Mouse (Mus musculus): ENCODE results near the gene Odaph.
"Not testable (repeated sequence)": the region's sequence is repeated elsewhere in the genome, so short reads cannot be mapped to it uniquely, and the experiment has no call there.

Gene Odaph

GRCm38 (mm10) chr5:91987236-91987635 is at the start of gene Odaph:
Odaph (plus strand) TSS chr5:91987475.
- in situ Hi-C loops (cut with MboI, MseI) = loop anchor here (10.0 kb wide), 1 partner anchor 822 kb away; no protein-coding TSS in a partner anchor

DNA sequence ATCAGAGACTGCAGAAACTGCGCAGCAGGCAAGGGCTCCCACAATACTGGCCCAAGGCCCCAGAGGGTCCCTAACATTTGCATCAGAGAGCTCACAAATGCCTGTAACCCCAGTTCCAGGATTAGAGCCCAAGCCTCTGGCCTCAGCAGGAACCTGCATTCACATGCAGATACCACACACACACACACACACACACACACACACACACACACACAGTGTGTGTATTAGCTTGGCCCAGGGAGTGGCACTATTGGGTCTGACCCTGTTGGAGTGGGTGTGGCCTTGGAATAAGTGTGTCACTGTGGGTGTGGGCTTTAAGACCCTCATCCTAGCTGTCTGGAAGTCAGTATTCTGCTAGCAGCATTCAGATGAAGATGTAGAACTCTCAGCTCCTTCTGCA is 41.7 kb upstream of the Odaph start:
- in situ Hi-C loops (cut with MboI, MseI) = not testable (repeated sequence)

GRCm38 (mm10) chr5:91947008-91947407 is 40.3 kb upstream of the Odaph start:
- in situ Hi-C loops (cut with MboI, MseI) = no loop called here

GRCm38 (mm10) chr5:91949441-91949840 is 37.8 kb upstream of the Odaph start:
- in situ Hi-C loops (cut with MboI, MseI) = no loop called here

DNA sequence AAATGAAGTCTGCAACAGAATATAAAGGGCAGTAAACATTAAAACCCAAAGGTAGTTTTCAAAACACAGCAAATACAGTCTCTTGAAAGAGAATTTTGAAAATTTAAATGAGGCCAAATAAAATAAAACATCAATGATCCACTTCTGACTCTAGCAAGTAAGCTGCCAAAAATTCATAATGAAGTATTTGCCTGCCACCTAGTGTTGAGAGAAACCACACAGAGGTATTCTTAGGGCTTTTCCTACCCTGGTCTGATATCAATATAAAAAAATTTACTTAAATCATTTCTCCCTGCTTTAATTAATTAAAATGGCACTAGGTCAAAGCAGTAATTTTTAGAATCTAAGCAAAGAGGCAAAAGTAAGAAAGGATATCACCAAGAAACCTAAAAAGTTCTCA is 35.9 kb upstream of the Odaph start:
- in situ Hi-C loops (cut with MboI, MseI) = no loop called here

DNA sequence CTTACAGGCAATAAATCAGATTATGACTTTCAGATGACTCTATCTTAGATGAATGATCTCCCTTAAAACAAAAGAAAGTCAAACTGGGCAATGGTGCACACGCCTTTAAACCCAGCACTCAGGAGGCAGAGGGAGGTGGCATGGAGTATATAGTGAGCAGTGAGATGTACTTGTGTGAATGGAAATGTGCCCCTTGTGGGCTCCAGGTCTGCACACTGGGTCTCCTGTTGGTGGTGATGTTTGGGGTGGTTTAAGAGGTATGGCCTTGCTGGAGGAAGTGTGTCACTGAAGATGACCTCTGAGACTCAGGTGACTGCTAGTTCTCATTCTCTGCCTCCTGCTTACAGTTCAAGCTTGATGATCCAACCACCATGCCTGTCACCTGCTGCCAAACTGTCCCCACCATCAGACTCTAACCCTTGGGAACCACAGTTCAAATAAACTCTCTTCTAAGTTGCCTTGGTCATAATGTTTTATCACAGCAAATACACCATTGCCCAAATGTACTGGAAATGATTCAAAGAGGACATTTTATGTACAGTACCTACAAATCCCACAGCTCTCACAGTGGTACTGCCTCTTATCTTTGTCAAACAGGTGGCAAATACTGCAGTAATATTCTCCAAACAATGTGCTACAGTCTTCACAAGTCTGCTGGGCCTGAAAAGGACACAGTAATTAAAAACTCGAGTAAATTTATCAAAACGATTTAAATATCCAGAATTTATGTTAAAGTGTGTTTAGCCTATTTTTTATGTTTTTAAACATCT is 30.1 kb upstream of the Odaph start:
- in situ Hi-C loops (cut with MboI, MseI) = no loop called here

DNA sequence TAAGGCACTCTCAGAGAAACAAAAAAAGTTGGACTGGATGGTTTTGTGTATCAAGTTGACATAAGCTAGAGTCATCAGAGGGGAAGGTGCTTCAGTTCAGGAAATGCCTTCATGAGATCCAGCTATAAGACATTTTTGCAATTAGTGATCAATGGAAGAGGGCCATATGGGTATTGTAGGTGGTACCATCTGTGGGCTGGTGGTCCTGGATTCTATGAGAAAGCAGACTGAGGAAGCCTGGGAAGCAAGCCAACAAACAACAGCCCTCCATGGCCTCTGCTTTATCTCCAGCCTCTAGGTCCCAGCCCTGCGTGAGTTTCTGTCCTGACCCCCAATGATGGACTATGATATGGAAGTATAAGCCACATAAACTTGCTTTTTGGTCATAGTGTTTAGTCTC is 28.2 kb upstream of the Odaph start:
- in situ Hi-C loops (cut with MboI, MseI) = no loop called here

GRCm38 (mm10) chr5:91959986-91960385 is 27.3 kb upstream of the Odaph start:
- in situ Hi-C loops (cut with MboI, MseI) = no loop called here

DNA sequence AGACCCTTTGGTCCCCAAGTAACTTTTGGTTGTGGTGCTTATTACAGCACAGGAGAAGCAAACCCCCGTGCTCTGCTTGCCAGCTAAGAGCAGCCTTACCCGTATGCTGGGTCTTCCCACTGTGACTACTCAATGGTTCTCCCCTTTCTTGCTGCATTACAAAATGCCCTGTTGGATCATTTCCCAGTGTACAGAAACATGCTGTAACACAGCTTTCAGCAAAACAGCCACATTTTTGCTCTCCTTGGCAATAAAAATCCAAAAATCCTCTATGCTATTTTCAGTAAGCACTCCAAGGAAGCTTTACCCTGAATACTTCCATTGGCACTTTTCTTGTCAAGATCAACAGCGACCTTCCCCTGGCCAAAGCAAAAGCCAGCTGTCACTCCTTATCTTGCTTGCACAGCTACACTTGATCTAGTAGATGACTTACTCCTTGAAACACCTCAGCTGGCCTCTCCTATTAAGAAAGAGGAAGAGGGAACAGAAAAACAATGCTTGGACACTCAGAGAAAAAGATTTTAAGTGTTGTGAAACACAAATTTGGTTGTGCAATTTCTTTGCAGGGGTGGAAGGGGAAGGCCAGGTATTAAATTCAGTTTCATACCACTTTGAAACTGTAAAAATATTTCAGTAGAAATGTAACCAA is 26.5 kb upstream of the Odaph start:
- in situ Hi-C loops (cut with MboI, MseI) = no loop called here

- in situ Hi-C loops (cut with MboI, MseI) = no loop called here
These were observed 25.9 kb upstream of the Odaph start for GRCm38 (mm10) chr5:91961370-91961769.

GRCm38 (mm10) chr5:91962259-91962638 is 25.0 kb upstream of the Odaph start:
- in situ Hi-C loops (cut with MboI, MseI) = no loop called here

- in situ Hi-C loops (cut with MboI, MseI) = no loop called here
These were observed 24.4 kb upstream of the Odaph start, which contains the start of gene Rchy1 for GRCm38 (mm10) chr5:91962639-91963440. Rchy1 (minus strand) TSS chr5:91963068.

GRCm38 (mm10) chr5:91972046-91972445 is 15.2 kb upstream of the Odaph start:
- in situ Hi-C loops (cut with MboI, MseI) = no loop called here

- in situ Hi-C loops (cut with MboI, MseI) = no loop called here
These were observed 13.3 kb upstream of the Odaph start for GRCm38 (mm10) chr5:91974002-91974401.

- in situ Hi-C loops (cut with MboI, MseI) = no loop called here
These were observed 11.5 kb upstream of the Odaph start for GRCm38 (mm10) chr5:91975758-91976157.

GRCm38 (mm10) chr5:91976566-91977396 is 10.5 kb upstream of the Odaph start:
- in situ Hi-C loops (cut with MboI, MseI) = no loop called here

DNA sequence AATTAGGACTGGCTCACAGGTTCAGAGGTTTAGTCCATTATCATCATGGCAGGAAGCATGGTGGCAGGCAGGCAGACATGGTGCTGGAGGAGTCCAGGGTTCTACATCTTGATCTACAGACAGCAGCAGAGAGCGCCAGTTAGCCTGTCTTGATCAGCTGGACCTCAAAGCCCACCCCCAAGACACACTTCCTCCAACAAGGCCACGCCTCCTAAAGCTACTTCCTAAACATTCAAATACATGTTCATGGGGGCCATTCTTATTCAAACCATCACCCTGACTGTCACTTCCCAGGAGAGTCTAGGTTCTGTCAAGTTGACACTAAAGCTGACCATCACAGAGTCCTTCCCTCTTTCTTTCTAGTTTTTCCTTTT is 9.9 kb upstream of the Odaph start:
- in situ Hi-C loops (cut with MboI, MseI) = no loop called here

GRCm38 (mm10) chr5:91981176-91981840 is 6.0 kb upstream of the Odaph start:
- in situ Hi-C loops (cut with MboI, MseI) = loop anchor here (10.0 kb wide), 1 partner anchor 817 kb away; no protein-coding TSS in a partner anchor

DNA sequence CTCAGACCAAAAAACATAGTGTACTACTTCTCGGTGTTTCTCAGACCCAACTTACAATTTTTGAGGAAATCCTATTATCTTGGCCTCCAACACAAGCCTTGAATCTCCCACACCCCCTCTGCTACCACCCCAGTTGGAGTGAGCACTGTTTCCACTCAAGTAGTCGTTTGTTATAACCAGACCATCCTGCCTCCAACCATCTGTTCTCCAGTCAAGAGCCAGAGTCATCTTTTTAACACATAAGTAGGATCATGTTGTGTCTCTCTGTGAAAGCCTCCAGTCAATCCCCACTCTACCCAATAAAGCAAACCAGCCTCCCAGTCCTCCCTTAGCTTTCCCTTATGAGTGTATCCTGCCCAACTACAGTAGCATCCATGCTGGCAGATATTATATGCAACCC is 3.8 kb upstream of the Odaph start:
- in situ Hi-C loops (cut with MboI, MseI) = loop anchor here (10.0 kb wide), 1 partner anchor 819 kb away; no protein-coding TSS in a partner anchor

- in situ Hi-C loops (cut with MboI, MseI) = loop anchor here (10.0 kb wide), 1 partner anchor 821 kb away; no protein-coding TSS in a partner anchor
These were observed 1.6 kb upstream of the Odaph start for GRCm38 (mm10) chr5:91985721-91986120.

GRCm38 (mm10) chr5:91987799-91988198 is 524 bp downstream of the Odaph start:
- in situ Hi-C loops (cut with MboI, MseI) = loop anchor here (10.0 kb wide), 1 partner anchor 823 kb away; no protein-coding TSS in a partner anchor

All from T-helper 1 cell (primary cell).